ENCODE assay signal across 11 mouse cellular contexts in the genomic region with DNA sequence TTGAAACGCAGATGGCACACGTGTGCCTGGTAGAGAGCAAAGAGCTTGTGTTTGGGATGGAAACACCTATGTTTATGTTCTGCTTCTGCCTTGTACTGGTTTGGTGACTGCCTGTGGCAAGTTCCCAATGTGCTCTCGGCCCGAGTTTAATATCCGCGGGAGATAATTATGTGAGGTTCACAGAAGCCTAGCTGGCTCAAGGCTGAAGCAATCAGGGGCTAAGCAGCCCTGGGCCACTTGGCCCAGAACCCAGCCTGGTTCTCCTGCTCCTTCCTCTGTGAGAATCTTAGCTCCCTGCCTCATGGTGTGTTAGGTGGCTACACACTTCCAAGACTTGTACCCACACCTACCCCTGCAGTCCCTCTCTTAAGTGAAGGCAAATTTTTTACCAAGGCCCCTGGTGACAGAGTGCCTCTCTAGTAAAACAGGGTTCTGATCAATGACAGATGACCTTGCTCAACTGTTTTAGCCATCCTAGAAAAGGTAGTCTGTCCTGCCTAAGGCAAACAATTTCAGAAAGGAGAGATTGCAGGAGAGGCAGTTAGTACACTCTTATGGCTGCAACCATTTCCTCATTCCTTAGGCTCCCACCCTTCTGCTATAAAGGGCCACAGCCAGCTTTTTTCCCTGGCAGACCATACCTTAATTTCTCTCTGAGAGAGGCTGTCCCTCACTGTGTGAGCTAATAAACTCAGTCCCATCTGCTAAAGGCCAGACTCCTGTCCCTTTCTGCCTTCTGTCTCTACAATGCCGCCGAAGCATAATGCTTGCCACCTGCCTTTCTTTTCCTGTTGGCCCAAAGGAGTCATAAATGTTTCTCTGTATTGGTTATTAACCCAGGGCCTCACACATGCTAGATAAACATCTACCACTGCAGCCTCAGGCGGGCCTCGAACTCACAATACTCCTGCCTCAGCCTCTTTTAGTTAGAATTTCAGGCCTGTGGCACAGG.
A peak's percentile ranks its signal among the peaks of the same experiment; 100 is the strongest.
DNase-seq lines count a peak whose midpoint lies in the region; ATAC-seq and TF ChIP-seq lines count a peak whose summit lies in the region.
"Had no signal": no experiment of that assay in that cellular context is flagged by ENCODE, and none has a peak within 500 bp of the region (broad histone marks: within the 10 kb centered on the region; RNA-seq: fewer than 3 reads in every experiment).

No protein-coding gene starts in this region.

- no peaks in the 10 kb centered on the region for H3K4me1 ChIP-seq in hindbrain, postnatal 0 days (ENCODE audit: insufficient read depth, low read length)
- no peaks in the 10 kb centered on the region for H3K4me1 ChIP-seq in hindbrain, embryonic 16.5 days (ENCODE audit: control insufficient read depth, insufficient read depth, low read depth, low read length)
- peaks cover 10% of the 10 kb centered on the region for H3K4me1 ChIP-seq in kidney, embryonic 15.5 days

- no peaks in the 10 kb centered on the region for H3K9me3 ChIP-seq in hindbrain, postnatal 0 days (ENCODE audit: low read length)
- H3K9me3 ChIP-seq in hindbrain, embryonic 16.5 days (ENCODE audit: control insufficient read depth, low read length) = no peaks in the 10 kb centered on the region
- H3K9me3 ChIP-seq in kidney, embryonic 15.5 days (replicated peaks) = no peaks in the 10 kb centered on the region
- H3K9me3 ChIP-seq: heart, embryonic 15.5 days had no signal

- peak; percentile 37 for DNase-seq in hindbrain, postnatal 0 days (ENCODE audit: low spot score)
- DNase-seq in brain, adult 2 months (ENCODE audit: low read depth, low spot score) = peak; percentile 94
- peak; percentile 69 for DNase-seq in cerebellum, adult 8-10 months
- DNase-seq in yolk sac, embryonic 10.5 days (ENCODE audit: low spot score) = no peak
- no peak for DNase-seq in adrenal gland, adult 8-10 months
- DNase-seq in left cerebral cortex, postnatal 36 days (ENCODE audit: low spot score in 2 of 2) = no peak

- H3K36me3 ChIP-seq in hindbrain, postnatal 0 days (ENCODE audit: insufficient read depth, low read length) = no peaks in the 10 kb centered on the region
- H3K36me3 ChIP-seq in hindbrain, embryonic 16.5 days (ENCODE audit: control insufficient read depth, insufficient read depth, low read length) = no peaks in the 10 kb centered on the region
- H3K36me3 ChIP-seq in kidney, embryonic 15.5 days = no peaks in the 10 kb centered on the region
- H3K36me3 ChIP-seq: heart, embryonic 15.5 days had no signal

- no peaks in the 10 kb centered on the region for H3K27me3 ChIP-seq in hindbrain, postnatal 0 days (ENCODE audit: insufficient read depth, low read length)
- H3K27me3 ChIP-seq in hindbrain, embryonic 16.5 days (replicated peaks; ENCODE audit: control insufficient read depth, insufficient read depth, low read length) = no peaks in the 10 kb centered on the region
- H3K27me3 ChIP-seq in kidney, embryonic 15.5 days = no peaks in the 10 kb centered on the region
- H3K27me3 ChIP-seq: heart, embryonic 15.5 days had no signal

- intact Hi-C loops in left cerebral cortex, postnatal 36 days (cut with DNase I) = loop anchor here (5.0 kb wide), 1 partner anchor 70 kb away; no protein-coding TSS in a partner anchor

- H3K4me3 ChIP-seq in hindbrain, postnatal 0 days (ENCODE audit: low read length) = no peak overlapping the region
- no peak overlapping the region for H3K4me3 ChIP-seq in hindbrain, embryonic 16.5 days (ENCODE audit: low read length)
- H3K4me3 ChIP-seq in kidney, embryonic 15.5 days (replicated peaks) = no peak overlapping the region
- H3K4me3 ChIP-seq: erythroblast, embryonic 14.5 days; heart, embryonic 15.5 days had no signal

- 0 out of 2 replicates have a peak overlapping the region, but pooled peaks have one; percentile 0 for H3K27ac ChIP-seq in hindbrain, postnatal 0 days
- H3K27ac ChIP-seq in hindbrain, embryonic 16.5 days (ENCODE audit: low read depth, low read length) = no peak overlapping the region
- peak overlapping the region; percentile 55 for H3K27ac ChIP-seq in kidney, embryonic 15.5 days
- H3K27ac ChIP-seq: heart, embryonic 15.5 days; liver, embryonic 14.5 days had no signal

- no peak overlapping the region for H3K9ac ChIP-seq in hindbrain, postnatal 0 days (replicated peaks; ENCODE audit: low read length)
- H3K9ac ChIP-seq in hindbrain, embryonic 16.5 days (ENCODE audit: low read depth, low read length) = no peak overlapping the region
- H3K9ac ChIP-seq in kidney, embryonic 15.5 days = no peak overlapping the region
- H3K9ac ChIP-seq: heart, embryonic 15.5 days; liver, embryonic 14.5 days had no signal

- no peak overlapping the region for H3K4me2 ChIP-seq in hindbrain, postnatal 0 days (ENCODE audit: low read depth, low read length)
- no peak overlapping the region for H3K4me2 ChIP-seq in hindbrain, embryonic 16.5 days (ENCODE audit: low read length)
- H3K4me2 ChIP-seq in kidney, embryonic 15.5 days = no peak overlapping the region
- H3K4me2 ChIP-seq: heart, embryonic 15.5 days had no signal

- ATAC-seq in hindbrain, postnatal 0 days = 0 out of 2 replicates have a peak, but pooled peaks have one; percentile 9
- ATAC-seq in hindbrain, embryonic 16.5 days = no peak
- ATAC-seq in kidney, embryonic 15.5 days (replicated peaks; ENCODE audit: low FRiP score) = no peak

- 57% methylated on average over 10 of the region's 10 CpGs for WGBS in hindbrain, postnatal 0 days
- 76% methylated on average over 10 of the region's 10 CpGs for WGBS in hindbrain, embryonic 16.5 days
- WGBS in kidney, embryonic 15.5 days = 74% methylated on average over 10 of the region's 10 CpGs

- no peak for TF ChIP-seq CTCF in hindbrain, postnatal 0 days (IDR thresholded peaks at IDR 0.05; ENCODE audit: low read depth)

Comparison
In these comparisons a context has a peak if more than half of its experiments do, and no peak if none do; other contexts are left out.
1. DNase-seq: peak in hindbrain, postnatal 0 days (single experiment), brain, adult 2 months (single experiment) and cerebellum, adult 8-10 months (single experiment); none in yolk sac, embryonic 10.5 days (single experiment), adrenal gland, adult 8-10 months (single experiment) and left cerebral cortex, postnatal 36 days (0 of 2).